Mouse (Mus musculus) liver (tissue): Measurements from ENCODE around the gene Fbxw8.

Source experiments
- DNase-seq: peaks from one replicate; pipeline ENCODE4 v3.0.0-alpha.2; 2020; ENCODE audit warnings: mixed read lengths

The Fbxw8 gene

DNA sequence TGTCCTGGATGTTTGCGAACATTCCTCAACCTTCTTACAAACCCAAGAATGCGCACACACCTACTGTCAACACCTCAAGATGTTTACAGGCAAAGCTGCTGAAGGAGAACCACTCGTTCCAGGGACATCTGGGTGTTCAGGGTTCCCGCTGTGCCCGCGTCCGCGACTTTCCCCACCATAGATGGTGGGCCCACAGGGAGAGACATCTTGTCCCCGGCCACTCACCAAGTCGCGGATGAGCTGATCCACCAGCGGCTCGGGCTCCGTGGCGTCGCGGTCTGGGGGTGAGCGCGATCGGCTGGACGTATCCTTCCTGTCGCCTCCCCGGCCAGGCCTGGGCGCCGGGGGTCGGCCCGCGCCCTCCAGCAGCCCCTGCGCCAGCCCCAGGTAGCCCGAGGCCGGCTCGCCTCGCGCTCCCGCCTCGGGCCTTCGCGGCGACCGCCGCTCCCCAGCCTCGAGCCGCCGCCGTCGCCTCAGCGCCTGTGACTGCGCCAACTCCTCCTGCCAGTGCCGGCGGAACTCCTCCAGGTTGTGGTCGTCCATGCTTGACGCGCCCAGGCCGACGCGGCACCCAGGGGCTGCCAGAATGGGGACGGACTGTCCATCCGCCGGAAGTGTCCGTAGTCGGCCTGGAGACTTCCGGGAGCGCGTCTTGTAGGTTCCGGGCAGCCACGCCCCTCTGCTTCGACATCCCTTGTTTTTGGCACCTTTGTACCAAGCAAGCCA lies at the start of gene Fbxw8:
Gene Fbxw8 (minus strand): TSS at position 626 of the 726 bp plus-strand sequence.
- DNase-seq = peak; percentile 85

DNA sequence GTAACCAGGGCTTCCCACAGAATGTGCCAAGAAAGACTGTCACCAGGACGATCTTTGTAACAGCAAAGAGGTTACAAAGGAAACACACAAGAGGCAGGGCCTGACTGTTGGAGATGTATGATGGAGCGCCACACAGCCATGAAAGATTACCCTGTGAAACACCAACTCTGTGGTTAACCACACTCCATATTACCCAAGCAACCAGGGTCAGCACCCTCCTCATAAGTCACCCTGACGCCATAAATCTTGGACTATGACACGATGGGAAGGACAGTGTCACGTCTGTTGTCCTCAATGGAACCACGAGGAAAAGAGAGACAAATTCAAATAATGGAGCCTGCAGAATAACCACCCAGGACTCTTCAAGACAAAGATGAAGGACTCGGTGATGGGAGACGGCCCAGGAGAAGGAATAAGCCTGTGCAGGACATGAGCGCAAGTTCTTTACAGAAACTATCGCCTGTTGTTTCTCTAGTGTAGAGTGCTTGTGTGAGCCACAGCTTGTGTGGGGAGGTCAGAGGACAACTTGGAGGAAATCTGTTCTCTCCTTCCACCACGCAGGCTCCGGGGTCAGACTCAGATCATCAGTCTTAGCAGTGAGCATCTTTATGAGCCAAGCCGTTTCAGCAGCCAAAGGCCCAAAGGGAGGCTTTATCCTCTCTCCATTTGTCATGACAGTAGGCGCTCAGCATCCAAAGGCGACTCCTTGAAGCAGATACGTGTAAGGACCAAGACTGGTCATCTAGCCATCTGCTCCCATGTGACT lies 49.6 kb upstream of the Fbxw8 start:
- DNase-seq = no peak

- DNase-seq = no peak
Observed at GRCm38 (mm10) chr5:118199670-118200069, 44.4 kb upstream of the Fbxw8 start.

- no peak for DNase-seq
Observed at GRCm38 (mm10) chr5:118197421-118197820, 42.2 kb upstream of the Fbxw8 start.

DNA sequence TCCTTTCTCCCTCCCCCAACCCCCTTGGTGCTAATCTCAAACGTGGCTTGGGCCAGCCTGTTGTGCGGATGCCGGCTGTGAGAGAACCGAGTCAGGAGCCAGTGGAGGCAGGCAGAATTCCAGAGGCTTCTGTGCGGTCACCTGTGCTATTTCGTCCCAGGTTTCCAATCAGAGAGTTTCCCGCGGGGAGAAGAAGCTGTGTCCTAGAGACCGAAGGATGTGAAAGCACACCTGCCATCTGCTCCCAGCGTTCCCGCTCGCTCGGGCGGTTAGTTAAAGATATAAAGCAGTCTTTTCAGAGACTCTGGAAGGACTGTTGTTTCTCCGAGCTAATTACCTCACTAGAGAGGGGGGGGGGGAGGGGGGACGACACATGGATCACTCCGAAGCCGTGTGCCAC lies 37.0 kb upstream of the Fbxw8 start:
- DNase-seq = no peak

GRCm38 (mm10) chr5:118190491-118190890 lies 35.2 kb upstream of the Fbxw8 start:
- DNase-seq = no peak

- no peak for DNase-seq
Observed at GRCm38 (mm10) chr5:118188356-118188755, 33.1 kb upstream of the Fbxw8 start.

- DNase-seq = no peak
Observed at GRCm38 (mm10) chr5:118186903-118187633, 31.8 kb upstream of the Fbxw8 start.

GRCm38 (mm10) chr5:118177640-118178039 lies 22.4 kb upstream of the Fbxw8 start:
- no peak for DNase-seq

- DNase-seq = no peak
Observed at GRCm38 (mm10) chr5:118175137-118175536, 19.9 kb upstream of the Fbxw8 start.

GRCm38 (mm10) chr5:118174310-118175009 lies 19.2 kb upstream of the Fbxw8 start:
- no peak for DNase-seq

GRCm38 (mm10) chr5:118172078-118172723 lies 16.9 kb upstream of the Fbxw8 start:
- DNase-seq = no peak

- DNase-seq = no peak
Observed at GRCm38 (mm10) chr5:118171665-118172064, 16.4 kb upstream of the Fbxw8 start.

DNA sequence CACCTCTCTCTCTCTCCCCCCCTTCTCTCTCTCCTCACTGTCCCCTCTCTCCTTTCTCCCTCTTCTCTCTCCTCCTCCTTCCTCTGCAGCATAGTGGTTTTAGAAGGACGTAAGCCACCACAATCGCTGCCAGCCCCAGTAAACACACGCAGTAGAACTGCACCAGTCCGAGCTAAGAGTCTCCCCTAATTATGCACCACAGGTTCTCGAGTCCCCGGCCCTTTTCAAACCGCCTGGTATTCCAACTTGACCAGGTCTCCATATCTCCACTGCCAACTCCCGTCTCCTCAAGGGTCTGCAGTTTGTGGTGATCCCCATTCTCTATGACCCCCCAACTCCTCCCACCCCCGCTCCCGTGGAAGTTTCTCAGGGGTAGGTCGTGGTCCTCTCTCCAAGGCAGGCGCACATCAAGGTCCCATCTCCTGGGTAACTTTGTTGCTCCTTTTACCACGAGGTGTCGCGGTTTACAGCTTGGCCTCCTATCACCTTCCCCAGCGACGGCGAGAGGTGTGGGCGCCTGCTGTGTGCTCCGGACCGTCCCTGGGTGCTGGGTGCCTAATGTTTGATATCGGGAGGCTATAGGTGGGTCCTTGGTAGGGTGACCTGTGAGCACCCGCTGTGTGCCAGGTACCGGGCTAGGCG lies 15.7 kb upstream of the Fbxw8 start:
- peak; percentile 13 for DNase-seq

DNA sequence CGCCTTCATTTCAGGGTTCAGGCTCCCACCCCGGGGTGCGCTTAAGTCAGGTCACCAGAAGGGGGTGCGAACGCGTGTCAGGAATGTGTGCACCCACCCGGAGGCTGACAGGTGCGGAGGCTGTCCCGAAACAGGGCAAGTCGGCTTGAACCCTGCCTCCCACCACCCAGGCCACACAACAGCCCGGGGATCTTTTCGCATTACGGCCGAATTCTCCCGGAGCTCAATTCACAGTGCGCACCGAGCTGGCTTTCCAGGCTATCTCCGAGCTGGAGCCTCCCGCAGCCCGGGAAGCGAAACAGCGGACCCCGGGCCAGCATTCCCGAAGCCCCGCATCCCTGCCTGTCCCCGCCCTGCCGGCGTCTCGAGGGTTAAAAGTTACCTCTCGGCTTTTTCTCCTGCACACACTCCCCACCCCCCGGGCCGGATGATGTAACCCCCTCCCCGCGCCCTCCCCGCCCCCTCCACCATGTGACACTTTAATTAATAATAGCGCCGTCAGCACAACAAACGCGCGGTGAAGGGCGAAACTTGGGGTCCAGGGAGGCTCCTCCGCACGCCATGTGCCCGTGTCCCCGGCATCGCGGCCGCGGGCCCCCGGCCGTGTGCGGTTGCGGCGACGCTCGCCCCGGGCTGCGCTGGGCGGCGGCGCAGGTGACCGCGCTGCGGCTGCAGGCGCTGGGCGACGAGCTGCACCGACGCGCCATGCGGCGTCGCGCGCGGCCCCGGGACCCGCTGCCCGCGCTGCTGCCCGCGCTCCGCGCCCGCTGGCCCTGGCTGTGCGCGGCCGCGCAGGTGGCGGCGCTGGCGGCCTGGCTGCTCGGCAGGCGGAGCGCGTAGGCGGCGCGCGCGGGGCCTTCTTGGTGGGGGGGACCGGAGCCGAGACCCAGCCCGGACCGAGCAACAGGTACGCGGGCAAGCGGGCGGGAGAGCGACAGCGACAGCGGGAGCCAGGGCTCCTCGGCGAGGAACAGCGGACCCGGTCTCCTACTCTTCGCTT lies 14.3 kb upstream of the Fbxw8 start:
- no peak for DNase-seq

DNA sequence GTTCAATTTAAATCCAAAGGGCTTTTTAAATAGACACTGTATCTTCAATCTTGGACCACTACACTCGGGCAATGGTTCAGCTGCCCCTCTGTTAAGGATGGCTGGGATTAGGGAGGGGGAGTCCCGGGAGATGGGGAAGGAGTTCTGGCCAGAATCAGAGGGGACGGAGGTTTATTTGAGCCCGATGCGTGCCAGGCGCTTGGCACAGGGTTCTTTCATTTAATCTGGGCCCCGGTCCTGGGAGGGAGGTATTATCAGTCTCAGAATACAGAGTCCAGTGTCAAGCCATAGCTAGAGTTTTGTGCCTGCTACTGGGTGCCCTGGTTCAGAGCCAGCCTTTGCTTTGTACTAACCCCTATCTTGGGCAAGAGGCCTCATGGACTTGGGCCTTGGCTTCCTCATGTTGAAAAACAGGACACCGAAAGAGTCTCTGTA lies 12.3 kb upstream of the Fbxw8 start:
- no peak for DNase-seq

DNA sequence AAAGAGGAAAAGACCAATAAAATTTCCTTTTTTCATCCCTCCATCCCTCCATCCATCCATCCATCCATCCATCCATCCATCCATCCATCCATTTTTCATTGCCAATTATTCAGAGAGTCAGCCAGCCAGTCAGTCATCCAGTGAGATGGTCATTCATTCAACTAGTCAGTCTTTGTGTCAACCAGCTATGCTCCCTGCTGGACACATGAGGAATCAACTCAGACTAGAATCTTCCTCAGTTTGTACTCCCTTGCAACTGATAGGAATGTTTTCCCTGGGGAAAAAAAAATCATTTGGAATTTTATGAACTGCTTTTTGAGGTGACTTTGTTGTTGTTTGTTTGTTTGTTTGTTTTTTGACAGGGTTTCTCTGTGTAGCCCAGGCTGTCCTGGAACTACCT lies 10.2 kb upstream of the Fbxw8 start:
- DNase-seq = no peak

DNA sequence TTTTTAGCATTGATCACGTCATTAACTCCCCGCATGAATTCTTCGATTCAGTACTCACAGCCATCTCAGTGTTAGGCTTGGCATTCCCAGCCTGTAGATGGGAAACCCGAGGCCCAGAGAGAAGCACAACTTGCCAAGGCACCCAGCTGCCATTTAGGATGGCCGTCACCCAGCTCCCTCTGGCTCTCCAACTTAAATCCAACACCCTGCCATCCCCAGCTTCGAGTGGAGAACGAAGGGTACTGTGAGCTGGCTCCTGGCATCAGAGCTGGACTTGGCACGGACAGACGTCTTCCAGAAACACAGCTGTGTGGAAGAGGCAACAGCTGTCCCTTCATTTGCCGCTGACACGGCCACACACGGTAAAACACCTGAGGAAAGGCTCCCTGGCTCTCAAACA lies 9.3 kb upstream of the Fbxw8 start, which contains the start of gene Hrk:
Gene Hrk (plus strand): TSS at position 68 of the 400 bp plus-strand sequence.
- no peak for DNase-seq

DNA sequence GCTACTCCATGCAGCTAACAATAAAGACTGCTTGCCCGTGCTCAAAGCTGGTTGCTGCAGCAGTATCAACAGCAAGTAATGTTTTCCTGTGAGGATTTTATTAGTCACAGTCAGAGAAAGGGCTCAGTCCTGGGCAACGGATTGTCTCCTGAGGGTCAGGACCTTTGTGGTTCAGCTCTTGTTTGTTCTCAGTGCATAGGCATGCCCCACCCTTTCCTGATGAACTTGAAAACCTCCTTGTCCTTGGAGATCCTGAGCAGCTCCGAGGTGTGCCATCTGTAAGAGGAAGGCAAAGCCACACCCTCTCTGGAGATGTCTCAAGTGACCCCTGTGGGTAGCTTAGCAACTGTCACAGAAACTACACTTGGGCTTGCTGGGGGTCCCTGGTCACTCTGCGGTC lies 5.4 kb upstream of the Fbxw8 start:
- no peak for DNase-seq

- DNase-seq = peak; percentile 58
Observed at GRCm38 (mm10) chr5:118156976-118157375, 1.7 kb upstream of the Fbxw8 start.

DNA sequence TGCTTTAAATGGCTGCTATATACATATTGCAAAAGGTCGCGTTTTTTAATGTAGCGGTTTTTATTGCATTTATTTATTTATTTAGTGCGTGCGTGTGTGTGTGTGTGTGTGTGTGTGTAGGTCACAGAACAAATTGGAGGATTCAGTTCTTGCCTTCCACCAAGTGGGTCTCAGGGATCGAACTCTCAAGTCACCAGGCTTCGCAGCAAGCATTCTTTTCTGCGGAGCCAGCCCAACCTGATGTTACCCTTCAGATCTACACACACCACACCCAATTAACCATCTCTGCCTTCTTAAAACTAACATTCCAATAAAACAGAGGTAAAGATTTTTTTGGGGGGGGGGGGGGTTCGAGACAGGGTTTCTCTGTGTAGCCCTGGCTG lies 292 bp upstream of the Fbxw8 start:
- no peak for DNase-seq
